Comparison of ENCODE assay signal across 1 mouse cellular context in genomic region chr1:160210566-160210965, GRCm38 (mm10).
TF ChIP-seq lines count a peak whose summit lies in the region.

No protein-coding gene starts in this region.

TF ChIP-seq in MEL, 35 proteins besides CTCF, POLR2A, EP300 and RAD21 (continued from another document):
- TF ChIP-seq TBP (IDR thresholded peaks at IDR 0.05; ENCODE audit: low read depth, low read length), result no peak
- TF ChIP-seq HCFC1 (IDR thresholded peaks at IDR 0.05; ENCODE audit: low read depth, low read length), result no peak
- TF ChIP-seq CHD1 (IDR thresholded peaks at IDR 0.05; ENCODE audit: low read depth, low read length), result no peak
- TF ChIP-seq E2F4 (IDR thresholded peaks at IDR 0.05; ENCODE audit: borderline replicate concordance, low read depth, low read length), result no peak
